ENCODE assay signal across 3 mouse cellular contexts in genomic region chr19:36929816-36930215, GRCm38 (mm10).
TF ChIP-seq lines count a peak whose summit lies in the region.

No protein-coding gene starts in this region.

TF ChIP-seq in CH12.LX, 34 proteins besides CTCF, POLR2A, EP300 and RAD21:
- TF ChIP-seq SMC3 (IDR thresholded peaks at IDR 0.05; ENCODE audit: low read depth, low read length), result no peak
- TF ChIP-seq ZNF384 (IDR thresholded peaks at IDR 0.05; ENCODE audit: low read depth, low read length), result peak; percentile 70; the same call in 1 of the 2 replicates

TF ChIP-seq in ES-E14, 5 proteins besides CTCF, POLR2A, EP300 and RAD21:
- TF ChIP-seq MAFK (IDR thresholded peaks at IDR 0.05; ENCODE audit: insufficient read depth, low read depth, low read length) (no peak), HCFC1 (IDR thresholded peaks at IDR 0.05; ENCODE audit: borderline replicate concordance, insufficient read depth, low read length) (no peak), ZNF384 (IDR thresholded peaks at IDR 0.05; ENCODE audit: low read depth, low read length) (0 out of 2 replicates have a peak, but pooled peaks have one; percentile 20)

TF ChIP-seq in MEL, 35 proteins besides CTCF, POLR2A, EP300 and RAD21:
- no peak for TF ChIP-seq MAFK (IDR thresholded peaks at IDR 0.05; ENCODE audit: borderline replicate concordance, low read depth, low read length)
- TF ChIP-seq E2F4 (IDR thresholded peaks at IDR 0.05; ENCODE audit: borderline replicate concordance, low read depth, low read length), result no peak
- 0 out of 2 replicates have a peak, but pooled peaks have one; percentile 32 for TF ChIP-seq SIN3A (IDR thresholded peaks at IDR 0.05; ENCODE audit: low read length)
- TF ChIP-seq USF1 (IDR thresholded peaks at IDR 0.05; ENCODE audit: low read depth, low read length), result no peak
- no peak for TF ChIP-seq MXI1 (IDR thresholded peaks at IDR 0.05; ENCODE audit: low read depth, low read length)
- TF ChIP-seq GATA1 (IDR thresholded peaks at IDR 0.05; ENCODE audit: low read depth, low read length), result no peak
- no peak for TF ChIP-seq ZMIZ1 (IDR thresholded peaks at IDR 0.05; ENCODE audit: low read depth, low read length)
- no peak for TF ChIP-seq NRF1 (IDR thresholded peaks at IDR 0.05; ENCODE audit: insufficient read depth, low read depth, low read length, poor library complexity, severe bottlenecking)
- no peak for TF ChIP-seq POLR2AphosphoS5 (IDR thresholded peaks at IDR 0.05; ENCODE audit: borderline replicate concordance, low read depth, low read length)
- 0 out of 2 replicates have a peak, but pooled peaks have one; percentile 8 for TF ChIP-seq RCOR1 (IDR thresholded peaks at IDR 0.05; ENCODE audit: low read depth, low read length)
- TF ChIP-seq MYB (IDR thresholded peaks at IDR 0.05; ENCODE audit: low read depth, low read length), result no peak
- no peak for TF ChIP-seq CHD1 (IDR thresholded peaks at IDR 0.05; ENCODE audit: low read depth, low read length)
- TF ChIP-seq MAX (IDR thresholded peaks at IDR 0.05; ENCODE audit: low read length), result no peak
- peak; percentile 81 for TF ChIP-seq ZNF384 (IDR thresholded peaks at IDR 0.05; ENCODE audit: low read depth, low read length)
- no peak for TF ChIP-seq ELF1 (IDR thresholded peaks at IDR 0.05; ENCODE audit: low read depth, low read length)
- no peak for TF ChIP-seq SMC3 (IDR thresholded peaks at IDR 0.05; ENCODE audit: low read depth, low read length)
- no peak for TF ChIP-seq TAL1 (IDR thresholded peaks at IDR 0.05; ENCODE audit: low read length)
- no peak for TF ChIP-seq ZKSCAN1 (IDR thresholded peaks at IDR 0.05; ENCODE audit: low read depth, low read length)
- no peak for TF ChIP-seq JUND (IDR thresholded peaks at IDR 0.05; ENCODE audit: low read depth, low read length)
- no peak for TF ChIP-seq MAZ (IDR thresholded peaks at IDR 0.05; ENCODE audit: low read depth, low read length)
- TF ChIP-seq HCFC1 (IDR thresholded peaks at IDR 0.05; ENCODE audit: low read depth, low read length), result no peak
- peak; percentile 33; the same call in 1 of the 2 replicates for TF ChIP-seq ETS1 (IDR thresholded peaks at IDR 0.05; ENCODE audit: low read depth, low read length)
- TF ChIP-seq CHD2 (IDR thresholded peaks at IDR 0.05; ENCODE audit: low read length), result no peak
- no peak for TF ChIP-seq ZC3H11A (IDR thresholded peaks at IDR 0.05; ENCODE audit: low read depth, low read length)
- no peak for TF ChIP-seq MEF2A (IDR thresholded peaks at IDR 0.05; ENCODE audit: extremely low read depth, insufficient replicate concordance, low read depth, low read length, poor library complexity, severe bottlenecking)
- no peak for TF ChIP-seq MYC (IDR thresholded peaks at IDR 0.05; ENCODE audit: low read depth, low read length)
